Mouse (Mus musculus) pancreas, adult 10 weeks (tissue): ENCODE measurements around the gene Klhl33. TPM values are rescaled to one million over a fixed set of nuclear protein-coding genes. Genes with fewer than 3 reads are reported as not detected.

Experiments used
- polyA plus RNA-seq: library from polyadenylated mRNA; stranded (reverse); fragments of 350-450 nt; fragmentation: Illumina TruSeq; extraction: RNeasy Lipid Tissue Mini Kit (QIAGEN cat#74804); gene quantifications from one replicate; pipeline ENCODE4 v1.2.3, GENCODE M21; 2015; ENCODE audit warnings: low read depth, low replicate concordance; ENCODE audit not compliant: insufficient read depth

Gene Klhl33
- polyA plus RNA-seq = 0.18 TPM

DNA sequence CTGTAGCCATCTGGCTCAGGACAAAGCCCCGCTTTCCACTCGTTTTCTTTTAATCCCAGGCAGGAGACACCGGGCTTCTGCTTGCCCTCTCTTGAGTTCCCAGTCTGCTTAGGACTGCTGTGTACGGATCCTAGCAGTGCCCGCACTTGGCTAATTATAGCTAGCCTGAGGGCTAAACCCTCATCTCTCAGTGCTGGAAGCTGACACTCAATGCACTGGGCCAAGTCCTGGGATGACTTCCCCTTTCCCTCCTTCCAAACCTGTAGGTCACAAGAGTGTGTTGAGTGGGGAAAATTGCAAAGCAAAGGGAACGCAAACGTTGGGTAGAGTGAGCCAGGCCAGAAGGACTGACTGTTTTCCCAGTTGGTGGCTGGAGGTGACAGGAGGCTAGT lies at the start of gene Klhl33:
TSS of gene Klhl33 (minus strand) at position 134 of the 392 bp plus-strand sequence.

GRCm38 (mm10) chr14:50943932-50944667 lies 46.8 kb upstream of the Klhl33 start, which contains the start of gene Gm49342:
Gene Gm49342 (plus strand): TSS chr14:50944517.

GRCm38 (mm10) chr14:50930754-50931492 lies 33.6 kb upstream of the Klhl33 start, which contains the start of the genes Pip4p1 and Pnp:
Gene Pip4p1 (minus strand): TSS chr14:50930856.
Gene Pnp (plus strand): TSS chr14:50931082.

GRCm38 (mm10) chr14:50924281-50925064 lies 27.2 kb upstream of the Klhl33 start, which contains the start of the genes Osgep and Apex1:
Gene Osgep (minus strand): TSS chr14:50924893.
Gene Apex1 (plus strand): TSS chr14:50924968.

GRCm38 (mm10) chr14:50869889-50870804 lies 27.2 kb downstream of the Klhl33 start, which contains the start of gene Tep1:
Gene Tep1 (minus strand): TSS chr14:50870560.

Other genes with a start within 250 kb of the Klhl33 start
- gene Olfr747, start 204.3 kb downstream of the Klhl33 start, polyA plus RNA-seq = not detected
- gene Olfr748, start 190.1 kb downstream of the Klhl33 start, polyA plus RNA-seq = not detected
- gene Olfr749, start 152.4 kb downstream of the Klhl33 start, polyA plus RNA-seq = not detected
- 10.5 TPM for gene Ttc5, start 112.0 kb downstream of the Klhl33 start, polyA plus RNA-seq
- not detected for gene Ccnb1ip1, start 89.8 kb downstream of the Klhl33 start, polyA plus RNA-seq
- 28.7 TPM for gene Parp2, start 89.7 kb downstream of the Klhl33 start, polyA plus RNA-seq
- 8.0 TPM for gene Tep1, start 26.9 kb downstream of the Klhl33 start, polyA plus RNA-seq
- 13.7 TPM for gene Osgep, start 27.4 kb upstream of the Klhl33 start, polyA plus RNA-seq
- 6.9 TPM for gene Apex1, start 27.5 kb upstream of the Klhl33 start, polyA plus RNA-seq
- gene Pip4p1, start 33.3 kb upstream of the Klhl33 start, polyA plus RNA-seq = 14.0 TPM
- 13.4 TPM for gene Pnp, start 33.6 kb upstream of the Klhl33 start, polyA plus RNA-seq
- 5.8 TPM for gene Gm49342, start 47.0 kb upstream of the Klhl33 start, polyA plus RNA-seq
- 1.1 TPM for gene Pnp2, start 58.5 kb upstream of the Klhl33 start, polyA plus RNA-seq
- gene Rnase10, start 110.2 kb upstream of the Klhl33 start, polyA plus RNA-seq = not detected
- not detected for gene Rnase9, start 144.4 kb upstream of the Klhl33 start, polyA plus RNA-seq
- not detected for gene Rnase11, start 152.7 kb upstream of the Klhl33 start, polyA plus RNA-seq
- not detected for gene Rnase12, start 160.2 kb upstream of the Klhl33 start, polyA plus RNA-seq
- gene Olfr750, start 176.9 kb upstream of the Klhl33 start, polyA plus RNA-seq = not detected
- 124 TPM for gene Rnase4, start 193.6 kb upstream of the Klhl33 start, polyA plus RNA-seq
- 58.7 TPM for gene Ang, start 193.6 kb upstream of the Klhl33 start, polyA plus RNA-seq
- not detected for gene Eddm3b, start 216.9 kb upstream of the Klhl33 start, polyA plus RNA-seq
- not detected for gene Rnase6, start 226.4 kb upstream of the Klhl33 start, polyA plus RNA-seq
- gene Rnase1, start 249.3 kb upstream of the Klhl33 start, polyA plus RNA-seq = 15,145 TPM